27 mouse cellular contexts compared by ENCODE assay signal in the genomic region with DNA sequence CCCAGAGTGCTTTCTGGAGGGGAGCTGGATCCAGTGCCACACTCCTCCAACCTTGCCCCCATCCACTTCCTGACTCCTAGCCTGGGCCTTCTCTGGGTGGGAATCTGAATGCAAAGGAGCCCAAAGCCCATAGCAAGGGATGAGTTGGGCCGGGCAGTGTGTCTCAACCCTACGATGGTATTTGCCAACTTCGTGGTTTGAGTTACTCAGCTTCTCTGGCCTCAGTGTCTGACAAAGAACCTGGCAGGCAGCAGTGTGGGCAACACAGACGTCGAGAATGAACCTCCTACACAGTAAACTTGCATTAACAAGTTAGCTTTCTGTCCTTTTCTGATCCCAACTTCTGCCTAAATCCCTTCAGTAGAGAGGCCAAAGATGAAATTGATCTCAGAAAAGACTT. TPM values are rescaled to one million over a fixed set of nuclear protein-coding genes. Genes with fewer than 3 reads are reported as not detected.
DNase-seq lines count a peak whose midpoint lies in the region; ATAC-seq and TF ChIP-seq lines count a peak whose summit lies in the region.
"Had no signal": no experiment of that assay in that cellular context is flagged by ENCODE, and none has a peak within 500 bp of the region (broad histone marks: within the 10 kb centered on the region; RNA-seq: fewer than 3 reads in every experiment).

No protein-coding gene starts in this region.

- no peak for TF ChIP-seq POLR2A in embryonic fibroblast, embryonic 13.5 days (IDR thresholded peaks at IDR 0.05; ENCODE audit: low read depth, low read length)
- no peak for TF ChIP-seq POLR2A in lung, adult 2 months (IDR thresholded peaks at IDR 0.05; ENCODE audit: borderline replicate concordance, extremely low read depth, low read depth, low read length)

- H3K4me2 ChIP-seq in lung, postnatal 0 days (replicated peaks; ENCODE audit: low read depth, low read length) = no peak overlapping the region
- no peak overlapping the region for H3K4me2 ChIP-seq in neural tube, embryonic 15.5 days
- H3K4me2 ChIP-seq: midbrain, embryonic 11.5 days; neural tube, embryonic 13.5 days had no signal

- peak; percentile 25 for DNase-seq in lung, postnatal 0 days (ENCODE audit: low spot score)
- no peak for DNase-seq in lung, postnatal 36 days
- DNase-seq in NIH3T3 (ENCODE audit: low read depth) = peak; percentile 80
- DNase-seq in lung, adult 2 months = no peak
- DNase-seq: cerebellum, postnatal 14 days; embryo, embryonic 11 days; gastrocnemius, postnatal 10 days; heart, postnatal 4 days; kidney, adult 11 months; right cerebral cortex, postnatal 14 days; spleen, adult 18-20 months; thymus, adult 18-20 months had no signal

- H3K4me1 ChIP-seq in lung, postnatal 0 days (ENCODE audit: insufficient read depth, low read depth, low read length) = no peaks in the 10 kb centered on the region
- no peaks in the 10 kb centered on the region for H3K4me1 ChIP-seq in embryonic fibroblast, embryonic 13.5 days (ENCODE audit: control insufficient read depth, insufficient read depth, low read length)
- no peaks in the 10 kb centered on the region for H3K4me1 ChIP-seq in neural tube, embryonic 15.5 days
- no peaks in the 10 kb centered on the region for H3K4me1 ChIP-seq in lung, adult 2 months (ENCODE audit: control insufficient read depth, insufficient read depth, low read length)

- no peak for TF ChIP-seq CTCF in lung, postnatal 0 days (IDR thresholded peaks at IDR 0.05)
- TF ChIP-seq CTCF in embryonic fibroblast, embryonic 13.5 days (IDR thresholded peaks at IDR 0.05; ENCODE audit: borderline replicate concordance, insufficient read depth, low read length) = no peak
- TF ChIP-seq CTCF in lung, adult 2 months (IDR thresholded peaks at IDR 0.05; ENCODE audit: insufficient read depth, low read length) = no peak

- no peak for ATAC-seq in lung, postnatal 0 days
- peak; percentile 27; the same call in 1 of the 2 replicates for ATAC-seq in neutrophil, adult 5-6 weeks (ENCODE audit: extremely low read depth, insufficient number of reproducible peaks, low FRiP score, poor library complexity, severe bottlenecking)
- ATAC-seq in neural tube, embryonic 15.5 days (ENCODE audit: low FRiP score) = no peak
- ATAC-seq: hindbrain, postnatal 0 days had no signal

- no peaks in the 10 kb centered on the region for H3K36me3 ChIP-seq in lung, postnatal 0 days (ENCODE audit: insufficient read depth, low read length)
- H3K36me3 ChIP-seq in neural tube, embryonic 15.5 days = no peaks in the 10 kb centered on the region
- H3K36me3 ChIP-seq: neural tube, embryonic 13.5 days had no signal

- TF ChIP-seq EP300 in lung, postnatal 0 days (IDR thresholded peaks at IDR 0.05) = no peak

- H3K9me3 ChIP-seq in lung, postnatal 0 days (ENCODE audit: low read length) = no peaks in the 10 kb centered on the region
- no peaks in the 10 kb centered on the region for H3K9me3 ChIP-seq in neural tube, embryonic 15.5 days (replicated peaks)
- H3K9me3 ChIP-seq: neural tube, embryonic 13.5 days had no signal

- 70% methylated on average over 5 of the region's 5 CpGs for WGBS in lung, postnatal 0 days
- WGBS in neural tube, embryonic 15.5 days = 88% methylated on average over 5 of the region's 5 CpGs
- 69% methylated on average over 5 of the region's 5 CpGs for WGBS in lung, adult 2 months

- no peaks in the 10 kb centered on the region for H3K27me3 ChIP-seq in lung, postnatal 0 days (replicated peaks; ENCODE audit: insufficient read depth, low read length)
- H3K27me3 ChIP-seq in neural tube, embryonic 15.5 days (replicated peaks) = no peaks in the 10 kb centered on the region
- H3K27me3 ChIP-seq: CH12.LX; neural tube, embryonic 13.5 days had no signal

- no peak overlapping the region for H3K27ac ChIP-seq in lung, postnatal 0 days (ENCODE audit: low read length)
- peak overlapping the region; percentile 22; the same call in 1 of the 2 replicates for H3K27ac ChIP-seq in embryonic fibroblast, embryonic 13.5 days (ENCODE audit: insufficient read depth, low read length)
- H3K27ac ChIP-seq in neural tube, embryonic 15.5 days (replicated peaks) = no peak overlapping the region
- H3K27ac ChIP-seq: heart, adult 2 months; hindbrain, postnatal 0 days; kidney, postnatal 0 days; liver, embryonic 14.5 days; neural tube, embryonic 13.5 days had no signal

- no peak overlapping the region for H3K4me3 ChIP-seq in lung, postnatal 0 days (ENCODE audit: low read depth, low read length)
- H3K4me3 ChIP-seq in embryonic fibroblast, embryonic 13.5 days (ENCODE audit: insufficient read depth, low read length) = no peak overlapping the region
- no peak overlapping the region for H3K4me3 ChIP-seq in neural tube, embryonic 15.5 days (replicated peaks)
- no peak overlapping the region for H3K4me3 ChIP-seq in lung, adult 2 months (replicated peaks; ENCODE audit: extremely low read depth, low read depth, low read length)
- H3K4me3 ChIP-seq: heart, adult 2 months; neural tube, embryonic 13.5 days had no signal

- H3K9ac ChIP-seq in lung, postnatal 0 days (replicated peaks; ENCODE audit: low read depth) = no peak overlapping the region
- H3K9ac ChIP-seq in neural tube, embryonic 15.5 days (replicated peaks) = no peak overlapping the region
- H3K9ac ChIP-seq: liver, embryonic 14.5 days; neural tube, embryonic 13.5 days had no signal

RNA-seq across cellular contexts. Expression of gene Ucp2, which starts 8.6 kb away (rescaled TPM):
- 528 and 617 TPM in 2 replicates for polyA plus RNA-seq in lung, postnatal 0 days (2015; fragmentation: Nextera tagmentation; extraction: Ambion mirVana)
- 11.4 and 20.1 TPM in 2 replicates for polyA plus RNA-seq in embryonic fibroblast, embryonic 13.5 days (2011; ENCODE audit: insufficient read length, low read depth, missing spikeins)
- total RNA-seq in neutrophil, adult 5-6 weeks (2017) = 453 and 500 TPM in 2 replicates
- polyA plus RNA-seq in neural tube, embryonic 15.5 days (2015; fragmentation: Nextera tagmentation; extraction: Ambion mirVana) = 71.5 and 149 TPM in 2 replicates
- polyA plus RNA-seq in lung, adult 2 months (2012; rRNA removed) = 467 and 695 TPM in 2 replicates

RNA-seq across cellular contexts. Expression of gene Ucp3, which starts 11.7 kb away (rescaled TPM):
- 0.08 and 0.15 TPM in 2 replicates for polyA plus RNA-seq in lung, postnatal 0 days (2015; fragmentation: Nextera tagmentation; extraction: Ambion mirVana)
- not detected in 2 replicates for polyA plus RNA-seq in embryonic fibroblast, embryonic 13.5 days (2011; ENCODE audit: insufficient read length, low read depth, missing spikeins)
- total RNA-seq in neutrophil, adult 5-6 weeks (2017) = not detected in 2 replicates
- polyA plus RNA-seq in neural tube, embryonic 15.5 days (2015; fragmentation: Nextera tagmentation; extraction: Ambion mirVana) = not detected in 2 replicates
- 5.0 and 7.8 TPM in 2 replicates for polyA plus RNA-seq in lung, adult 2 months (2012; rRNA removed)
- total RNA-seq: CH12.LX, MEL had no signal
- polyA plus RNA-seq: brain, embryonic 14.5 days; forebrain, embryonic 11.5 days; limb, embryonic 11.5 days; midbrain, embryonic 11.5 days; neural tube, embryonic 13.5 days had no signal

RNA-seq across cellular contexts. Expression of gene Dnajb13, which starts 30.3 kb away (rescaled TPM):
- 13.7 and 13.8 TPM in 2 replicates for polyA plus RNA-seq in lung, postnatal 0 days (2015; fragmentation: Nextera tagmentation; extraction: Ambion mirVana)
- polyA plus RNA-seq in embryonic fibroblast, embryonic 13.5 days (2011; ENCODE audit: insufficient read length, low read depth, missing spikeins) = not detected in 2 replicates
- 1.0 and 1.5 TPM in 2 replicates for total RNA-seq in neutrophil, adult 5-6 weeks (2017)
- polyA plus RNA-seq in neural tube, embryonic 15.5 days (2015; fragmentation: Nextera tagmentation; extraction: Ambion mirVana) = 3.5 and 3.7 TPM in 2 replicates
- polyA plus RNA-seq in lung, adult 2 months (2012; rRNA removed) = 8.3 and 15.2 TPM in 2 replicates
- total RNA-seq: gastrocnemius, postnatal 10 days; heart, adult 2 months; heart, postnatal 4 days had no signal
- polyA plus RNA-seq: heart, embryonic 14.5 days had no signal

RNA-seq across cellular contexts. Expression of gene Coa4, which starts 52.4 kb away (rescaled TPM):
- polyA plus RNA-seq in lung, postnatal 0 days (2015; fragmentation: Nextera tagmentation; extraction: Ambion mirVana) = 17.0 and 18.2 TPM in 2 replicates
- polyA plus RNA-seq in embryonic fibroblast, embryonic 13.5 days (2011; ENCODE audit: insufficient read length, low read depth, missing spikeins) = 8.6 and 12.5 TPM in 2 replicates
- total RNA-seq in neutrophil, adult 5-6 weeks (2017) = 9.5 and 16.9 TPM in 2 replicates
- 15.3 and 16.9 TPM in 2 replicates for polyA plus RNA-seq in neural tube, embryonic 15.5 days (2015; fragmentation: Nextera tagmentation; extraction: Ambion mirVana)
- 8.5 and 9.0 TPM in 2 replicates for polyA plus RNA-seq in lung, adult 2 months (2012; rRNA removed)

Comparison
In these comparisons a context has a peak if more than half of its experiments do, and no peak if none do; other contexts are left out.
1. DNase-seq: peak in lung, postnatal 0 days (single experiment) and NIH3T3 (single experiment); none in lung, postnatal 36 days (single experiment) and lung, adult 2 months (single experiment).